Mouse (Mus musculus) left cerebral cortex, postnatal 4 days (tissue): ENCODE data around the gene Trim75. TPM values are rescaled to one million over a fixed set of nuclear protein-coding genes. Genes with fewer than 3 reads are reported as not detected.
"Not testable (repeated sequence)": the region's sequence is repeated elsewhere in the genome, so short reads cannot be mapped to it uniquely, and the experiment has no call there.

Experiments used
- DNase-seq: peaks from one replicate; pipeline ENCODE4 v3.0.0-alpha.2; 2022
- intact Hi-C: fragments of 180-260 bp; cut with DNase I; formaldehyde crosslinking; loops from one replicate; pipeline ENCODE4 v1.15.1; 2025
- total RNA-seq, 2 experiments: library from RNA; stranded (reverse); gene quantifications; 2 replicates each; pipeline ENCODE4 v1.2.3; 2021

Trim75 gene
- total RNA-seq: not detected

GRCm38 (mm10) chr8:64987731-64988130 lies at the start of gene Trim75:
TSS of gene Trim75 (minus strand) at chr8:64987831.
- DNase-seq: no peak
- intact Hi-C loops: no loop called here

GRCm38 (mm10) chr8:65037117-65037533 lies 49.5 kb upstream of the Trim75 start, which contains the start of gene Apela:
TSS of gene Apela (minus strand) at chr8:65037336.
- DNase-seq: peak; percentile 8
- intact Hi-C loops: no loop called here

GRCm38 (mm10) chr8:65034136-65034535 lies 46.5 kb upstream of the Trim75 start:
- intact Hi-C loops: no loop called here
- no peak for DNase-seq

- intact Hi-C loops: no loop called here
These were observed 45.4 kb upstream of the Trim75 start for GRCm38 (mm10) chr8:65033056-65033455.

GRCm38 (mm10) chr8:65032107-65032506 lies 44.5 kb upstream of the Trim75 start:
- no peak for DNase-seq
- intact Hi-C loops: no loop called here

More at GRCm38 (mm10) chr8:65033056-65033455, 45.4 kb upstream of the Trim75 start:
- DNase-seq: no peak

- intact Hi-C loops: no loop called here
- no peak for DNase-seq
These were observed 43.3 kb upstream of the Trim75 start for GRCm38 (mm10) chr8:65030735-65031485.

GRCm38 (mm10) chr8:65029776-65030175 lies 42.1 kb upstream of the Trim75 start:
- DNase-seq: no peak
- intact Hi-C loops: no loop called here

GRCm38 (mm10) chr8:65028959-65029686 lies 41.5 kb upstream of the Trim75 start:
- DNase-seq: no peak
- intact Hi-C loops: no loop called here

GRCm38 (mm10) chr8:65022485-65022884 lies 34.9 kb upstream of the Trim75 start:
- DNase-seq: peak; percentile 71
- intact Hi-C loops: loop anchor here (2.0 kb wide), 1 partner anchor 88 kb away; no protein-coding TSS in a partner anchor

- intact Hi-C loops: no loop called here
- no peak for DNase-seq
These were observed 30.8 kb upstream of the Trim75 start, which contains the start of the genes Trim61 and Trim60 for GRCm38 (mm10) chr8:65018423-65018822. TSS of gene Trim61 (minus strand) at chr8:65018523. TSS of gene Trim60 (minus strand) at chr8:65018584.

- intact Hi-C loops, DNase-seq: not testable (repeated sequence)
These were observed 20.0 kb upstream of the Trim75 start for GRCm38 (mm10) chr8:65007616-65008015.

GRCm38 (mm10) chr8:64998806-64999365 lies 11.3 kb upstream of the Trim75 start:
- no peak for DNase-seq
- intact Hi-C loops: no loop called here

GRCm38 (mm10) chr8:64983150-64983897 lies 4.3 kb downstream of the Trim75 start:
- DNase-seq: peak; percentile 58
- intact Hi-C loops: no loop called here

GRCm38 (mm10) chr8:64962836-64963235 lies 24.8 kb downstream of the Trim75 start:
- intact Hi-C loops: no loop called here
- DNase-seq: no peak

- DNase-seq: no peak
- intact Hi-C loops: no loop called here
These were observed 28.6 kb downstream of the Trim75 start for GRCm38 (mm10) chr8:64959025-64959424.

GRCm38 (mm10) chr8:64952101-64952500 lies 35.5 kb downstream of the Trim75 start:
- no peak for DNase-seq
- intact Hi-C loops: no loop called here

GRCm38 (mm10) chr8:64948371-64948770 lies 39.3 kb downstream of the Trim75 start:
- no peak for DNase-seq
- intact Hi-C loops: no loop called here

GRCm38 (mm10) chr8:64947698-64948034 lies 40.0 kb downstream of the Trim75 start:
- no peak for DNase-seq
- intact Hi-C loops: no loop called here

GRCm38 (mm10) chr8:64946820-64947697 lies 40.6 kb downstream of the Trim75 start, which contains the start of gene Tmem192:
TSS of gene Tmem192 (plus strand) at chr8:64947185.
- peak; percentile 95 for DNase-seq
- intact Hi-C loops: no loop called here

GRCm38 (mm10) chr8:64946441-64946819 lies 41.2 kb downstream of the Trim75 start:
- intact Hi-C loops: no loop called here
- DNase-seq: no peak
